Mouse (Mus musculus): ENCODE results near the gene Dnal1. TPM values are rescaled to one million over a fixed set of nuclear protein-coding genes. Genes with fewer than 3 reads are reported as not detected.
A peak's percentile ranks its signal among the peaks of the same experiment; 100 is the strongest.
"Not testable (repeated sequence)": the region's sequence is repeated elsewhere in the genome, so short reads cannot be mapped to it uniquely, and the experiment has no call there.

Dnal1 gene
- polyA plus RNA-seq, 1 experiment from 2014 or later = 4.0 TPM

- H3K4me1 ChIP-seq (ENCODE audit: control insufficient read depth, insufficient read depth, low read length) = no peaks in the 10 kb centered on the region
- no peaks in the 10 kb centered on the region for H3K27me3 ChIP-seq (ENCODE audit: control insufficient read depth, insufficient read depth, low read length)
- WGBS = 70% methylated on average over 4 of the region's 4 CpGs
- H3K9me3 ChIP-seq (replicated peaks; ENCODE audit: control insufficient read depth, low read length) = peaks cover 9% of the 10 kb centered on the region; the same call in 1 of the 2 replicates
- no peaks in the 10 kb centered on the region for H3K36me3 ChIP-seq (ENCODE audit: control insufficient read depth, insufficient read depth)
- H3K4me3 ChIP-seq (ENCODE audit: low read length) = no peak overlapping the region
- H3K4me2 ChIP-seq (ENCODE audit: low read depth, low read length) = no peak overlapping the region
- no peak overlapping the region for H3K27ac ChIP-seq (ENCODE audit: low read length)
- no peak overlapping the region for H3K9ac ChIP-seq (ENCODE audit: low read length)
- ATAC-seq (replicated peaks; ENCODE audit: extremely low read depth, insufficient read depth, low FRiP score) = no peak
Measured at GRCm38 (mm10) chr12:84084581-84084980, 29.6 kb upstream of the Dnal1 start.

DNA sequence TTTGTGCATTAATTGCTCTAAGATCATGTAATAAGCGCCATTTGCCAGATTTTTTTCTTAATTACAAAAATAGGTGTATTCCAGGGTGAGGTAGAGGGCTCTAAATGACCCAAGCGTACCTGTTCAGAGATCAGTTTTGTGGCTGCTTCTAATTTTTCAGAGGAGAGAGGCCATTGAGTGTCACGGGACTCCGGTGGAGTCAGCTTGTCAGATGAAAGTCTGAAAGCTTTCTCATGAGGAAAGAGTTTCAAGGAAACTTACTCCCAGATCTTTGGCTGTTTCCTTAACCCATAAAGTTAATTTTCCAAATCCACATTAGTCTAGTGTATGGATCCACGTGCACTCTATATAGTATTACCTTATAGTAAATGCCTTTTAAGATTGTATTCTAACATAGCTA, 19.5 kb upstream of the Dnal1 start:
- not testable (repeated sequence) for H3K4me3 ChIP-seq (ENCODE audit: low read length); H3K27me3 ChIP-seq (ENCODE audit: control insufficient read depth, insufficient read depth, low read length); H3K4me2 ChIP-seq (ENCODE audit: low read depth, low read length); H3K9me3 ChIP-seq (replicated peaks; ENCODE audit: control insufficient read depth, low read length); H3K4me1 ChIP-seq (ENCODE audit: control insufficient read depth, insufficient read depth, low read length); ATAC-seq (replicated peaks; ENCODE audit: extremely low read depth, insufficient read depth, low FRiP score); H3K9ac ChIP-seq (ENCODE audit: low read length); H3K27ac ChIP-seq (ENCODE audit: low read length); H3K36me3 ChIP-seq (ENCODE audit: control insufficient read depth, insufficient read depth)
- WGBS = 83% methylated on average over 5 of the region's 5 CpGs

DNA sequence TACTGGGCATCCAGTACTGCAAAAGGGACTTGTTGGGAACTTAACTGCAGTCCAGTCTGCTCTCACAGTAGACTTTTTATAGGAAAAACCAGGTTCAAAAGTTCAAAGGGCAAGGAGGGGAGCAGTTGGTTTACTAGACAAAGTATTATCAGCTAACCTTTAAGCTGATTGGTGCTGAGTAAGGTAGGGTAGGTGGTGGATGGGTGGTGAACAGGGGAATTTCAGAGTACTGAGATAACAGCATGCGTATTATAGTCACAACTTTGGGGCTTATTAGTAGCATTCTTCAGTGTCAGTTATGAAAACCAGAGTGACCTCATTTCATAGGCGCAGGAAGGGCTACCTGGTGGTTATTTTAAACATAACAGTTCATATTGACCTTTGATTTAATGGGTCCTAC, 14.6 kb upstream of the Dnal1 start:
- Histone ChIP-seq H3K4me2 (ENCODE audit: low read depth, low read length) (no peak overlapping the region), H3K27me3 (ENCODE audit: control insufficient read depth, insufficient read depth, low read length) (no peaks in the 10 kb centered on the region), H3K4me1 (ENCODE audit: control insufficient read depth, insufficient read depth, low read length) (no peaks in the 10 kb centered on the region), H3K36me3 (ENCODE audit: control insufficient read depth, insufficient read depth) (no peaks in the 10 kb centered on the region), H3K27ac (ENCODE audit: low read length) (no peak overlapping the region), H3K9ac (ENCODE audit: low read length) (no peak overlapping the region), H3K9me3 (replicated peaks; ENCODE audit: control insufficient read depth, low read length) (no peaks in the 10 kb centered on the region), H3K4me3 (ENCODE audit: low read length) (no peak overlapping the region)
- no peak for ATAC-seq (replicated peaks; ENCODE audit: extremely low read depth, insufficient read depth, low FRiP score)
- 92% methylated on average over 2 of the region's 2 CpGs for WGBS

- no peak overlapping the region for H3K9ac ChIP-seq (ENCODE audit: low read length)
- WGBS = 58% methylated on average over 1 of the region's 1 CpGs
- H3K9me3 ChIP-seq (replicated peaks; ENCODE audit: control insufficient read depth, low read length) = no peaks in the 10 kb centered on the region
- ATAC-seq (replicated peaks; ENCODE audit: extremely low read depth, insufficient read depth, low FRiP score) = no peak
- no peaks in the 10 kb centered on the region for H3K36me3 ChIP-seq (ENCODE audit: control insufficient read depth, insufficient read depth)
- no peak overlapping the region for H3K4me3 ChIP-seq (ENCODE audit: low read length)
- H3K4me1 ChIP-seq (ENCODE audit: control insufficient read depth, insufficient read depth, low read length) = no peaks in the 10 kb centered on the region
- H3K27ac ChIP-seq (ENCODE audit: low read length) = no peak overlapping the region
- peak overlapping the region; percentile 78; the same call in 1 of the 2 replicates for H3K4me2 ChIP-seq (ENCODE audit: low read depth, low read length)
- H3K27me3 ChIP-seq (ENCODE audit: control insufficient read depth, insufficient read depth, low read length) = no peaks in the 10 kb centered on the region
Measured at GRCm38 (mm10) chr12:84100071-84100470, 14.1 kb upstream of the Dnal1 start.

DNA sequence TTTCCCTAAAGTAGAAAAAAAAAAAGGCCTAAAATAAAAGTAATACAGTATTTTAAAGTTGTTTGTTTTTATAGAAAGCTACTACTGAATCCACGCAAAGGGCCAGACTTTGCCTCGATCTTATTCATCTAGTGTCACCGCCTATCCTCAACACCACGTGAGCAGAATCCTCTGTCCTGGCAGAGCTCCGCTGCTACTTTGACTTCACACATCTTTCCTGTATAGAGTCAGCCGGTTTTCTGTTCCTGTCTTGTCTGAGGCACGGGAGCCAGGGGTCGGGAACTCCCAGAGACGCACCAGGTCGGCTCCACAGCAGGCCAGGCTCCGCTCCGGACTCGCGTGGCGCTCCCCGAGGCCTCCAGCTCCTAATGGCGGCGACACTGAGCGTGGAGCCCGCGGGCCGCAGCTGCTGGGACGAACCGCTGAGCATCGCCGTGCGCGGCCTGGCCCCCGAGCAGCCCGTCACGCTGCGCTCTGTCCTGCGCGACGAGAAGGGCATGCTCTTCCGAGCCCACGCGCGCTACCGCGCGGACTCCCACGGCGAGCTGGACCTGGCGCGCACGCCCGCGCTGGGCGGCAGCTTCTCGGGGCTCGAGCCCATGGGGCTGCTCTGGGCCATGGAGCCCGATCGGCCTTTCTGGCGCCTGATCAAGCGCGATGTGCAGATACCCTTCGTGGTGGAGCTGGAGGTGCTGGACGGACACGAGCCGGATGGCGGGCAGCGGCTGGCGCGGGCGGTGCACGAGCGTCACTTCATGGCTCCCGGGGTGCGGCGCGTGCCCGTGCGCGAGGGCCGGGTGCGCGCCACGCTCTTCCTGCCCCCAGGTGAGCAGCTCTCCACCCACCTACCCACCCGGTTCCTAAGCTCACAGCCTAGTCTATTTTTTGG, 13.3 kb upstream of the Dnal1 start, which contains the start of gene Acot6:
Acot6 (plus strand) TSS at position 51 of the 889 bp plus-strand sequence.
- H3K9ac ChIP-seq (ENCODE audit: low read length) = peak within 1 kb of the TSS; percentile 66
- not testable (repeated sequence) for H3K36me3 ChIP-seq (ENCODE audit: control insufficient read depth, insufficient read depth); H3K27me3 ChIP-seq (ENCODE audit: control insufficient read depth, insufficient read depth, low read length); H3K27ac ChIP-seq (ENCODE audit: low read length); H3K9me3 ChIP-seq (replicated peaks; ENCODE audit: control insufficient read depth, low read length); H3K4me1 ChIP-seq (ENCODE audit: control insufficient read depth, insufficient read depth, low read length)
- ATAC-seq (replicated peaks; ENCODE audit: extremely low read depth, insufficient read depth, low FRiP score) = peak; percentile 76
- WGBS = under 1% methylated on average over 69 of the region's 80 CpGs
- H3K4me3 ChIP-seq (ENCODE audit: low read length) = peak within 1 kb of the TSS; percentile 57
- H3K4me2 ChIP-seq (ENCODE audit: low read depth, low read length) = peak within 1 kb of the TSS; percentile 78

- no peak overlapping the region for H3K27ac ChIP-seq (ENCODE audit: low read length)
- no peak for ATAC-seq (replicated peaks; ENCODE audit: extremely low read depth, insufficient read depth, low FRiP score)
Measured at GRCm38 (mm10) chr12:84101493-84101845, 12.7 kb upstream of the Dnal1 start.

GRCm38 (mm10) chr12:84107012-84107411, 7.2 kb upstream of the Dnal1 start:
- Histone ChIP-seq H3K4me1 (ENCODE audit: control insufficient read depth, insufficient read depth, low read length) (no peaks in the 10 kb centered on the region), H3K4me2 (ENCODE audit: low read depth, low read length) (no peak overlapping the region), H3K4me3 (ENCODE audit: low read length) (no peak overlapping the region), H3K36me3 (ENCODE audit: control insufficient read depth, insufficient read depth) (no peaks in the 10 kb centered on the region), H3K27ac (ENCODE audit: low read length) (no peak overlapping the region), H3K9ac (ENCODE audit: low read length) (no peak overlapping the region), H3K9me3 (replicated peaks; ENCODE audit: control insufficient read depth, low read length) (no peaks in the 10 kb centered on the region), H3K27me3 (ENCODE audit: control insufficient read depth, insufficient read depth, low read length) (no peaks in the 10 kb centered on the region)
- 73% methylated on average over 3 of the region's 3 CpGs for WGBS
- ATAC-seq (replicated peaks; ENCODE audit: extremely low read depth, insufficient read depth, low FRiP score) = no peak

More at GRCm38 (mm10) chr12:84101493-84101845, 12.7 kb upstream of the Dnal1 start:
- no peaks in the 10 kb centered on the region for H3K4me1 ChIP-seq (ENCODE audit: control insufficient read depth, insufficient read depth, low read length)
- H3K9ac ChIP-seq (ENCODE audit: low read length) = peak overlapping the region; percentile 66; the same call in 1 of the 2 replicates
- WGBS = 56% methylated on average over 2 of the region's 2 CpGs
- peak overlapping the region; percentile 57 for H3K4me3 ChIP-seq (ENCODE audit: low read length)
- H3K27me3 ChIP-seq (ENCODE audit: control insufficient read depth, insufficient read depth, low read length) = no peaks in the 10 kb centered on the region
- no peaks in the 10 kb centered on the region for H3K9me3 ChIP-seq (replicated peaks; ENCODE audit: control insufficient read depth, low read length)
- peak overlapping the region; percentile 78 for H3K4me2 ChIP-seq (ENCODE audit: low read depth, low read length)
- H3K36me3 ChIP-seq (ENCODE audit: control insufficient read depth, insufficient read depth) = no peaks in the 10 kb centered on the region

GRCm38 (mm10) chr12:84107692-84108091, 6.5 kb upstream of the Dnal1 start:
- Histone ChIP-seq H3K4me1 (ENCODE audit: control insufficient read depth, insufficient read depth, low read length) (no peaks in the 10 kb centered on the region), H3K4me2 (ENCODE audit: low read depth, low read length) (no peak overlapping the region), H3K9me3 (replicated peaks; ENCODE audit: control insufficient read depth, low read length) (no peaks in the 10 kb centered on the region), H3K9ac (ENCODE audit: low read length) (no peak overlapping the region), H3K4me3 (ENCODE audit: low read length) (no peak overlapping the region), H3K27ac (ENCODE audit: low read length) (no peak overlapping the region), H3K27me3 (ENCODE audit: control insufficient read depth, insufficient read depth, low read length) (no peaks in the 10 kb centered on the region), H3K36me3 (ENCODE audit: control insufficient read depth, insufficient read depth) (no peaks in the 10 kb centered on the region)
- WGBS = 53% methylated on average over 1 of the region's 1 CpGs
- ATAC-seq (replicated peaks; ENCODE audit: extremely low read depth, insufficient read depth, low FRiP score) = no peak

GRCm38 (mm10) chr12:84109924-84110323, 4.2 kb upstream of the Dnal1 start:
- Histone ChIP-seq H3K36me3 (ENCODE audit: control insufficient read depth, insufficient read depth) (no peaks in the 10 kb centered on the region), H3K9ac (ENCODE audit: low read length) (no peak overlapping the region), H3K4me2 (ENCODE audit: low read depth, low read length) (no peak overlapping the region), H3K27ac (ENCODE audit: low read length) (no peak overlapping the region), H3K9me3 (replicated peaks; ENCODE audit: control insufficient read depth, low read length) (no peaks in the 10 kb centered on the region), H3K27me3 (ENCODE audit: control insufficient read depth, insufficient read depth, low read length) (no peaks in the 10 kb centered on the region), H3K4me3 (ENCODE audit: low read length) (no peak overlapping the region), H3K4me1 (ENCODE audit: control insufficient read depth, insufficient read depth, low read length) (peaks cover 3% of the 10 kb centered on the region)
- WGBS = 74% methylated on average over 1 of the region's 1 CpGs
- no peak for ATAC-seq (replicated peaks; ENCODE audit: extremely low read depth, insufficient read depth, low FRiP score)
